8 mouse cellular contexts compared by ENCODE assay signal in the genomic region with DNA sequence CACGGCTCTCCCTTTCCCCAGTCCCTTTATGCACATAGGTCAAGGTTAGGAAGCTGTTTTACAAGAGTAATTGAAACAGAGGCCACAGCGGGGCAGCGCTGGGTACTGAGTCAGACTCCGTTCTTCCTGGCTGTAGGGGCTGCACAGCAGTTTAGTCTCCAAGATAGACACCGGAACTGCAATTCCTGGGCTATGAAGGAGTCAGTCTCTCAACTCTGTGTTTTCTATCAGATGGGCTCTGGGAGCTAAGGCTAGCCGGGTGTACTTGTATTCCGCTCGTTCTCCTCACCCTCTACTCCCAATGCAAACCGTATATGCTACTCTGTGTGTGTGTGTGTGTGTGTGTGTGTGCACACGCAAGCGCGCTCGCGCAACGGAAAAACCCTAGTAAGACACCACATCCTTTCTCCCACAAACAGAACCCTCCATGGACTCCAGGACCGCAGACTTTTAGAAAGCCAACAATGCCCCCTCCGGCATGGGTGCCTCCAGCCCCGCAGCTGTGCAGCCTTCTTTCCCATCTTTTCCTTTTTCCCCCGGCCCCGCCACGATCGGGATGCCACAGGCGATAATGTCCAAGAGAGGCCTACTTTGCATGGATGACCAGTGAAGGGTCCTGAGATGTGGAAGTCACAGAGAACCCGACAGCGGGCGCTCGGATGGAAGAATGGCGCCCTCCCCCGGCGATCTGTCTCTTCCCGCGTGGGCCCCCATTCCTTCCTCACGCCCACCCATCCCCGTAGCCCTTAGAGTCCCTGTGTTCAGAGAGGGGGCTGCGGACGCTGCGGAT. TPM values are rescaled to one million over a fixed set of nuclear protein-coding genes. Genes with fewer than 3 reads are reported as not detected.
DNase-seq lines count a peak whose midpoint lies in the region; ATAC-seq and TF ChIP-seq lines count a peak whose summit lies in the region.

No protein-coding gene starts in this region.

- peak overlapping the region; percentile 83 for H3K27ac ChIP-seq in intestine, postnatal 0 days (ENCODE audit: low read depth, low read length)
- peak overlapping the region; percentile 84 for H3K27ac ChIP-seq in limb, embryonic 14.5 days (replicated peaks; ENCODE audit: low read depth, low read length)
- H3K27ac ChIP-seq in midbrain, embryonic 14.5 days (replicated peaks; ENCODE audit: low read depth, low read length): peak overlapping the region; percentile 96

- TF ChIP-seq POLR2A in limb, embryonic 14.5 days (IDR thresholded peaks at IDR 0.05; ENCODE audit: borderline replicate concordance, extremely low read depth, insufficient read depth, insufficient read length): no peak

- ATAC-seq in intestine, postnatal 0 days: peak; percentile 32
- ATAC-seq in limb, embryonic 14.5 days (ENCODE audit: low FRiP score, low read depth): peak; percentile 44
- ATAC-seq in midbrain, embryonic 14.5 days (ENCODE audit: low FRiP score, low TSS enrichment): peak; percentile 58

- peak; percentile 67 for TF ChIP-seq CTCF in intestine, postnatal 0 days (IDR thresholded peaks at IDR 0.05; ENCODE audit: low read depth)

- 0 out of 2 replicates have a peak, but pooled peaks cover 4% of the 10 kb centered on the region for H3K4me1 ChIP-seq in intestine, postnatal 0 days (replicated peaks; ENCODE audit: control insufficient read depth, insufficient read depth, low read length)
- peaks cover 33% of the 10 kb centered on the region for H3K4me1 ChIP-seq in limb, embryonic 14.5 days (ENCODE audit: control insufficient read depth, insufficient read depth, low read length)
- H3K4me1 ChIP-seq in midbrain, embryonic 14.5 days (ENCODE audit: control insufficient read depth, insufficient read depth, low read length): peaks cover 29% of the 10 kb centered on the region

- WGBS in intestine, postnatal 0 days: 3% methylated on average over 37 of the region's 37 CpGs
- WGBS in limb, embryonic 14.5 days: 1% methylated on average over 37 of the region's 37 CpGs
- WGBS in midbrain, embryonic 14.5 days: 1% methylated on average over 37 of the region's 37 CpGs

- peaks cover 16% of the 10 kb centered on the region; the same call in 1 of the 2 replicates for H3K36me3 ChIP-seq in intestine, postnatal 0 days (ENCODE audit: control insufficient read depth, insufficient read depth)
- H3K36me3 ChIP-seq in limb, embryonic 14.5 days (ENCODE audit: control insufficient read depth, insufficient read depth, low read length): peaks cover 11% of the 10 kb centered on the region; the same call in 1 of the 2 replicates
- peaks cover 13% of the 10 kb centered on the region for H3K36me3 ChIP-seq in midbrain, embryonic 14.5 days (ENCODE audit: control insufficient read depth, insufficient read depth, low read length)

- peak; percentile 48 for DNase-seq in right cerebral cortex, adult 18-20 months
- no peak for DNase-seq in right cerebral cortex, postnatal 36 days (ENCODE audit: low spot score in 2 of 2)
- peak; percentile 82 for DNase-seq in embryo, embryonic 10 days (ENCODE audit: low spot score)
- peak; percentile 96 for DNase-seq in heart, adult 11 months
- DNase-seq in limb, embryonic 14.5 days (ENCODE audit: low spot score): peak; percentile 58
- DNase-seq in midbrain, embryonic 14.5 days: peak; percentile 84
- DNase-seq in spleen, postnatal 36 days (ENCODE audit: low spot score in 2 of 2): peak; percentile 73 to 80

- peak overlapping the region; percentile 82 for H3K9ac ChIP-seq in intestine, postnatal 0 days (ENCODE audit: low read depth, low read length)
- peak overlapping the region; percentile 72 for H3K9ac ChIP-seq in limb, embryonic 14.5 days (ENCODE audit: low read depth, low read length, severe bottlenecking)
- peak overlapping the region; percentile 93 for H3K9ac ChIP-seq in midbrain, embryonic 14.5 days (replicated peaks; ENCODE audit: low read length)

- peak overlapping the region; percentile 98 for H3K4me2 ChIP-seq in intestine, postnatal 0 days (replicated peaks; ENCODE audit: low read depth)
- H3K4me2 ChIP-seq in limb, embryonic 14.5 days (replicated peaks; ENCODE audit: low read depth, low read length, severe bottlenecking): peak overlapping the region; percentile 96
- peak overlapping the region; percentile 66 for H3K4me2 ChIP-seq in midbrain, embryonic 14.5 days (ENCODE audit: low read length)

- H3K9me3 ChIP-seq in intestine, postnatal 0 days (ENCODE audit: control insufficient read depth): no peaks in the 10 kb centered on the region
- no peaks in the 10 kb centered on the region for H3K9me3 ChIP-seq in limb, embryonic 14.5 days (ENCODE audit: control insufficient read depth, low read length)
- no peaks in the 10 kb centered on the region for H3K9me3 ChIP-seq in midbrain, embryonic 14.5 days (ENCODE audit: control insufficient read depth, low read length)

- H3K27me3 ChIP-seq in intestine, postnatal 0 days (replicated peaks; ENCODE audit: control insufficient read depth, insufficient read depth, low read length): no peaks in the 10 kb centered on the region
- H3K27me3 ChIP-seq in limb, embryonic 14.5 days (ENCODE audit: control insufficient read depth, insufficient read depth, low read length): no peaks in the 10 kb centered on the region
- no peaks in the 10 kb centered on the region for H3K27me3 ChIP-seq in midbrain, embryonic 14.5 days (ENCODE audit: control insufficient read depth, insufficient read depth, low read length)

- peak overlapping the region; percentile 86 for H3K4me3 ChIP-seq in intestine, postnatal 0 days (ENCODE audit: low read depth, low read length)
- peak overlapping the region; percentile 56 for H3K4me3 ChIP-seq in limb, embryonic 14.5 days (replicated peaks; ENCODE audit: low read length)
- peak overlapping the region; percentile 75 for H3K4me3 ChIP-seq in midbrain, embryonic 14.5 days (replicated peaks; ENCODE audit: low read depth, low read length)

RNA-seq across cellular contexts. Expression of gene Lbh, which starts 0.7 kb away (rescaled TPM):
- polyA plus RNA-seq in intestine, postnatal 0 days (2015; fragmentation: Nextera tagmentation; extraction: Ambion mirVana): 11.1 and 11.3 TPM in 2 replicates
- 55.3 and 80.6 TPM in 2 replicates for polyA plus RNA-seq in limb, embryonic 14.5 days (2012; rRNA removed)
- 3.9 and 4.9 TPM in 2 replicates for polyA plus RNA-seq in limb, embryonic 14.5 days (2014; fragmentation: Nextera tagmentation; extraction: Ambion mirVana)
- polyA plus RNA-seq in midbrain, embryonic 14.5 days (2014; fragmentation: Nextera tagmentation; extraction: Ambion mirVana): 8.9 and 12.3 TPM in 2 replicates

Comparison
In these comparisons a context has a peak if more than half of its experiments do, and no peak if none do; other contexts are left out.
1. DNase-seq: peak in right cerebral cortex, adult 18-20 months (single experiment), embryo, embryonic 10 days (single experiment), heart, adult 11 months (single experiment), limb, embryonic 14.5 days (single experiment), midbrain, embryonic 14.5 days (single experiment) and spleen, postnatal 36 days (2 of 2); none in right cerebral cortex, postnatal 36 days (0 of 2).
2. Peak in every context shown above with its lines, with median percentiles within 50 percentile points of each other: ATAC-seq, H3K27ac ChIP-seq, H3K4me2 ChIP-seq, H3K4me3 ChIP-seq and H3K9ac ChIP-seq.